Mouse (Mus musculus): ENCODE results near the gene Fis1.
"Not testable (repeated sequence)": the region's sequence is repeated elsewhere in the genome, so short reads cannot be mapped to it uniquely, and the experiment has no call there.

Gene Fis1

DNA sequence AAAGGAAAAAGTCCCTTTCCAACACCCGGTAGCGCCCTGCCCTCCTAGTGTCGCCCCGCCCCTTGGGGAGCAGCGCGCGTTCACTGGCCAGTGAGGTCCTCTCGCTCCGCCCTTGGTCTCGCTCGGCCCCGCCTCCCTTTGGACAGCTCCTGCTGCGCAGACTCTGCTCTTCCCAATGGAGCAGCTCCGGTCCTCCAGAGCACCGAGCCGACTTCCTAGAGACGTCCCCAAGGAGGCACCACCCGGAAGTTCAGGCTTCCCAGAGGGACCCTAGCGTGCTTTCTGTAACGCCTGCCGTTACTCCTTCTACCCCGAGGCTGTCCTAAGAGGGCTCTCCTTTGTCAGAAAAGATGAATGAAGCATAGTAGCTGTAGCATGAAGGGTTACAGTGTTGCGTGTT, at the start of gene Fis1:
Fis1 (plus strand) TSS at position 261 of the 400 bp plus-strand sequence.
- peak; percentile 80 to 86 for DNase-seq (ENCODE audit: low spot score in 2 of 2)

DNA sequence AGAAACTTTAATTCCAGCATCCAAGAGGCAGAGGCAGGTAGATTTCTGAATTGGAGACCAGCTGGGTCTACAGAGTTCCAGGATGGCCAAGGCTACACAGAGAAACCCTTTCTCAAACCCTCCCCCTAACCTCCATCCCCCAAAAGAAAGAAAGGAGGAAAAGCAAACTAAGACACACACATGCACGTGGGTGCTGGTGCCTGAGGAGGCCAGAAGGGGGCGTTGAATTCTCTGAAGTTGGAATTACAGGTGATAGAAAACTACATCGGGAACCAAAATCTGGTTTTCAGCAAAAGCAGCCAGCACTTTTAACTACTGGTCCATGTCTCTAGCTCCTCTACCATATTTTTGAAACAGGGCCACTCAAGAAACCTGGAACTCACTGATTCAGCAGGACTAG, 48.5 kb upstream of the Fis1 start:
- DNase-seq (ENCODE audit: low spot score in 2 of 2): no peak

DNA sequence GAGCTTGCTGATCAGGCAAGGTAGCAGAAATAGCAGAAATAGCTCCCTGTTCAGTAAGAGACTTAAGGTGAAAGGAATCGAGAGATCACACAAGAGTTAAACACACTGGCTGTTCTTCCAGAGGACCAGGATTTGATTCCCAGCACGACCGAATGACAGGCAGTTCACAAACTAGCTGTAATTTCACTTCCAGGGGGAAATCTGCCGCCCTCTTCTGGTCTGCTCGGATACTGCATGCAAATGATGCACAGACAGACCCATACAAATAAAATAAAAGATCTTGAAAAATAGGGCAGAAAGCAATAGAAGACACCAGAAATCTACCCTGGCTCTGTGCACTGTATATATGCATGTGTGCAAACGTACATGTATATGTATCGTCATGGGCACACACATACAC, 47.4 kb upstream of the Fis1 start:
- peak; percentile 16 to 20 for DNase-seq (ENCODE audit: low spot score in 2 of 2)

DNA sequence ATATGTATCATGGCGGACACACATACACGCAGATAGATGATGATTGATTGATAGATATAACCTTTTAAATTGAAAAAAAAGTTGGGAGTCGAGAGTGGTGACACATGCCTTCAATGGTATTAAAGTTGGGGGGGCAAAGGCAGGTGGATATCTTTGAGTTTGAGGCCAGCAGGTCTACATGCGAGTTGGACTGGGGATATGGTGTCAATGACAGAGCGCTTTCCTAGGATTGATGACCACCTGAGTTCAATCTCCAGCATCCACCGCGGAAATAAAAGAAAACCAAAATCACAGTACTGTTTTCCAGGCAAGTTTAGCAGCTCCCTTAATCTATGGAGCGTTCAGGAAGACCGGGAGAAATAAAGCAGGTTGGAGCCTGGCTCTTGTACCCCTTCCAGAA, 45.5 kb upstream of the Fis1 start:
- no peak for DNase-seq (ENCODE audit: low spot score in 2 of 2)

DNA sequence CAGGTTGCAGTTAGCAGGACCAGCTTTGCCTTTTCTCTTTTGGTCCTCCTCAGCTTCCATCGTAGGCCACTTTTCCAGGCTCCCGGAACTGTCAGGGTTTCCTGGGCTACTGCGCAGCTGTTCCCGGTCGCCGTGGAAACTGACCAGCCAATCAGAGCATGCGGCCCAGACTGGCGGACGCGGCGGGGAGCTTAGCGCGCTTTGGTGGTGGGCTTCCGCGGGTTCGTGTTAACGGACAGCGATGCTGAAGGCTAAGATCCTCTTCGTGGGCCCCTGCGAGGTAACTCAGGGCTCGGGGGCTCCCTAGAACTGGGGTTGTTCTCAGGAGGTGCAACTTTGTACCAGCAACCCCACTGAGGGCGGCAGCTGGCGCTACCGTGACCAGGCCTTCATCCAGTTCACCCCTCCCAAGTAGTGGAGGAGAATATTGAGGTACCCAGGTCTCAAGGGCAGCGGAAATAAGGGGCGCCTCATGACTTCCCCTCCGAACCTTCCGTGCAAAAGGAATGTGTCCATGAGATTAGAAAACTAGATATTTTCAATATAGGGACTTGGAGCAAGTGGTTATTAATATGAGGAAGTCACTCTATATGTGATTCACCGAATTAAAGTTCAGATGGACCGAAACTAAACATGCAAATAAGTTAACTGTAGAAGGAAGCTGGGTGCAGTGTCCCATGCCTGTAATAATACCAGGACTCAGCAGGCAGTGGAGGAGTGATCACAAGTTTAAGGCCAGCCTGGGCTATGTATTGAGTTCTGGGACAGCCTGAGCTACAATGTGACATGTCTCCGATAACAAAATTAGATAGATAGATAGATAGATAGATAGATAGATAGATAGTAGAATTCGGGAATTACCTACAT, 44.9 kb upstream of the Fis1 start, which contains the start of gene Ift22:
Ift22 (plus strand) TSS at position 160 of the 867 bp plus-strand sequence.
- peak; percentile 82 to 83 for DNase-seq (ENCODE audit: low spot score in 2 of 2)

DNA sequence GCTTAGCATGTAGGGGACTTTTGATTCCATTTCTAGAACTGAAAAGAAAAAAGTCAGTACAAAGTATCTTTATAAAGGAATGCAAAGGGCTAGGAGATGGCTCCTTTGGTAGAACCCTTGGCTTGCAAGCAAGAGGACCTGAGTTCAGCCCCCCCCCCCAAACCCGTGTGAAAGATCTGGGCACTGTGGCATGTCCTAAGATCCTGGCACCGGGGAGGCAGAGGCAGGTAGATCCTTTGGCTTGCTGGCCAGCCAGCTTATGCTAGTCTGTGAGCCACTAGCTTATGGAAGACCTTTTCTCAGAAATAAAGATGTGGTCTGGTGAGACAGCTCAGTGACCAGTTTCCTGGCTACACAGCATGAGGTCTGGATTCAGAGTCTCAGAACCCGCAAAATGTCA, 38.9 kb upstream of the Fis1 start:
- DNase-seq (ENCODE audit: low spot score in 2 of 2): no peak

DNA sequence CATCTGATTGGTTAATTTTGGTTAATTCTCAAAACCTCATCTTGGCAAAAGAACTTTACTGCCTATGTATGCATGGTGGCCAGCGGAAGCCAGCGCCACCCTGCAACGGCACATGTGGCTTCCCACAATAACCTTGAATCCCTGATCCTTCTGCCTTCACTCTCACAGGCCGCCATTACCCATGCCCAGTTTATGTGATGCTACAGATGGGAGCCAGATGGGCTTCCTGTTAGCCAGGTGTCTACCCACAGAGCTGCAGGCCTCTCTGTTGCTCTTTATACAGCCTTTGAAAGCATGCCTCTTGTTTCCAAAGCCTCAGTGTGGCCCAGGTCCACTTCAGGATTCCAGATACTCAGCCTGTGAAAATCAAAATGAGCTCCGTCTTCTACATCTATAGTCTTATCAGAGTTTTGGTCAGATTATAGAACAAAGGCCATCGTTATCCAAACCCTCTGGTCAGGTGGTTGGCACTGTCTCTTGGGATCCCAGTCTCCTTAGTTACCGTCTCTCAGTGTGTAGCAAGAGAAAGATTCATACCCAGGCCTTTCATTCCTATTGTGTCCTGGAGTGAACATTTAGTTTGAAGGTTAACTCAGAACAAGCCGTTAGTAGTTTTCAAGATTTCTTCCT, 35.3 kb upstream of the Fis1 start:
- no peak for DNase-seq (ENCODE audit: low spot score in 2 of 2)

DNA sequence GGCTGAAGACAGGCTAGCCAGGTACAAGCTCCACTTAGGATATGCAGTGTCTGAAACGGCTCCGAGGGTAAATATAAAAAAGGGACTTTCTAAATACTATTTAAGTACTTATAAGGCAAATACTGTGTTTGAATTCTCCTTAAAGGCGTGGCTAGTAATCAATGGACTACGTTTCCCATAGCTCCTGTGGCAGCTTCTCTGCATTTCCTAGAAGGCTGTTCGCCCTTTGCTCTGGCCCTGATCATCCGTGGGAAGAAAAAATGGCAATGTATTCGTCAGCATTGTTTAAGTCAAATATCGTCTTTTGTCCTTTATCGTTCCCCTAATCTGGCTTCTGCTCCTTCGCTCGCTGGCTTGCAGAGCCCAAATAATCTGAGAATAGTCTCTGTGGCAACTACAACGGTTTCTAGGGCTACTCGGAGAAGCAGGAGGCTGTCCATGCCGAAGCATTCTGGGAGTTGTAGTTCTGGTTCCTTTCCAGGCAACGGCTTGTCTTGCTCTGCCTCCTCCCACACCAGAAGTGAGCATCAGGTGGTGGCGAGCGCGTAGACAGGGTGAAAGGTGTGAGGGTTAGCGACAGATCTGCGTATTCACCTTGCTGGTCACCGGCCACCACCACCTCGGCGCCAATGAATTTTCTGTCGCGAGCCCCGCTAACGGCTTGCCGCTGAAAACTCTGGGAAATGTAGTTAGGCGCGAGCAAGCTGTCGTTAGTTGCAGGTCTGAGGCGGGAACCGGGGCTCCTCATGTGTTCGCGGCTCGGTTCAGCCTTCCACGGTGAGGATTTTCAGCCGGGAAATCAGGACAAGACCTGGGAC, 34.2 kb upstream of the Fis1 start:
- DNase-seq (ENCODE audit: low spot score in 2 of 2): peak; percentile 80 to 81

DNA sequence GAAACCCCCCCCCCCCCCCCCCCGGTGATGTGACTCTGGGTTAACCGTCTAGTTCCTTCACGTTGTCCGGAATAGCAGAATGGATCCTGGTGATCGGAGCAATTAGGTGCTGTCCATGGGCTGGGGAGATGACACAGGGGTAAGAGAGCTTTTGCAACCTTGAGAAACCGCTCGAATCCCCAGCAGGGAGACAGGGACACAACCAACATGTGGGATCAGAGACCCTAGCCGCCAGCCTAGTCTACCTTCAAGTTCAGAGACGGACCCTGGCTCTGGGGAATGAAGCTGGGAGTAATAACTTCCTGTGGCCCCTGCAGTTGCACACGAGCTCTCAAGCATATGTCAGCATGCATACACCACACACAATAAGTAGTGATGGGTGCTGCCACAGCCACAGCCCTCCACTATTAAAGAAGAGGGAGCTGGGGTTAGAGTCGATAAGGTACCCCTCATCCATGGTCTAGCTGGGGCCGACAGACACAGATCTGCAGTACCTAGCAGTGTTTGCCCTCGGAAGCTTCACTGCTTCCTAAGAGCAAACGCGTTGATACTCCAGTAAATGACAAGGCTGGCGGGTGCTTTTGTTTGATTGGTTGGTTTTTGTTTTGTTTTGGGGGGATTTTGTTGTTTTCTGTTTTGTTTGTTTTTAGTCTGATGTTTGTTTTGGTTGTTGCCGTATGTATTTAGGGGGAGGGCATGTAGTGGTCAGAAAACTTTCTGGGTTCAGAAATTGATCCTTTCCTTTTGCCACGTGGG, 33.4 kb upstream of the Fis1 start:
- peak in 1 of 2 experiments; percentile 8 for DNase-seq (ENCODE audit: low spot score in 2 of 2)

DNA sequence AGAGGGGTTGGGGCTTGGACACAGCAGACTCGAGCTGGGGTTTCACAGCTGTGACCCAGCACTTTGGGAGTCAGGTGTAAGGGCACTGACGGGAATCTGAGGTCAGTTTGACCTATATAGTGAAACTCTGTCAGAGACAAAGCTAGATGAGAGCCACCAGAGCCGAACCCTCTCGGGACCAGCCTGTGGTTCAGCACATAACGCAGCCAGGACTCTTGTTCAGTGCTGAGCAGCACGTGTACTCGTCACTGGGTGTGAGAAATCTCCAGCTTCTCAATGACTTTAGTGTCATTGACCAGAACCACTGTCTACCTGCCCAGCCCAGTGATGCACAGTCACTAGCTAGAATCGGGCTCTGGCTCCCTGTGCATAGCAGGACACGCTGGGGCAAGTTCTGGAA, 30.2 kb upstream of the Fis1 start:
- DNase-seq (ENCODE audit: low spot score in 2 of 2): no peak

DNA sequence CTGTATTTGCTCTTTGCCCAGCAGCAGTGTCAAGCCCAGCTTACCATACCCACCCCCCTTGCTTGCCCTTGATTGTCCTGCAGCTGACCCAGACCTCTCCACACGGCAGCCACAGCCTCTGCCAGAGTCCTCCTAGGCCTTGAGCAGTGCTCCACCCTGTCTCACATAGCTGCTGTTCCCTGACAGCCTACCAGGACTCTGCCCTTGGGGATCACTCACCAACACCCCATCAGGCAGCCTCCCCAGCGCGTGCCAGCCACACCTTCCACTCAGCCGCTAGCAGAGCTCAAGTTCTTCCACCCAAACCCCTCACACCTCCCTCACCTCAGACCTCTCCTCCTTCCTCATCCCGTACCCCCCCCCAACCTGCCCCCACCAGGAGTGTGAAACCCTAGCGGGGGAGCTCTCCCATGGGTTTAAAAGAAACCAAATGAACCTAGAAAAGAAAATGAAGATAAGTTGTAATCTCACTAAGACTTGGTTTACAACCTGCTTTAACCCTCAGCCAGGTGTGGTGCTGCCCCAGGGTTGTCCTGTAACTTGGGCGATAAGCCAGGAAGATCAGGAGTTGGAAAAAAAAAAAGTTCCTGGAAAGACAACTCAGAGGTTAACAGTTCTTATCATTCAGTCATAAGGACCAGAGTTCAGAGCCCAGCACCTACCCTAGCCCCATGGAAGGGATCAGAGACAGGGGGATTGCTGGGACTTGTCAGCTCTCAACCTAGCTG, 29.2 kb upstream of the Fis1 start:
- DNase-seq (ENCODE audit: low spot score in 2 of 2): no peak

DNA sequence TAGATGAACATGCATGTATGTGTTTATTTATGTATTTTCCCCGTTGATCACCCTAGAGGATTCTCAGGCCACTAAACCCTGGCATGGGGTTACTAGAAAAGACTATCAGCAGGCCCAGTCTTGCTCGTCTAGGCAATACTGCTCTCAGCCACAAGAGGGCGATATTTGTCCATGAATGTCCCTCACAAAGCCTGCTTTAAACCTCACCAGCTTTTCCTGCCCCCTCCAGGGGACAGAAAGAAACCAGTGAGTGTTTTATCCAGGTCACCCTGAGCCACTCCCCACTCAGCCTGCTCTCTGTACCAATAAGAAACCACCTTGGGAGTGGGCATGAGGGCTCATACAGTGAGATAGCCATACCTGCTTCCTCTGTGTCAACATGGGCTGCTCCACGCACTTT, 24.0 kb upstream of the Fis1 start:
- peak; percentile 60 to 68 for DNase-seq (ENCODE audit: low spot score in 2 of 2)

DNA sequence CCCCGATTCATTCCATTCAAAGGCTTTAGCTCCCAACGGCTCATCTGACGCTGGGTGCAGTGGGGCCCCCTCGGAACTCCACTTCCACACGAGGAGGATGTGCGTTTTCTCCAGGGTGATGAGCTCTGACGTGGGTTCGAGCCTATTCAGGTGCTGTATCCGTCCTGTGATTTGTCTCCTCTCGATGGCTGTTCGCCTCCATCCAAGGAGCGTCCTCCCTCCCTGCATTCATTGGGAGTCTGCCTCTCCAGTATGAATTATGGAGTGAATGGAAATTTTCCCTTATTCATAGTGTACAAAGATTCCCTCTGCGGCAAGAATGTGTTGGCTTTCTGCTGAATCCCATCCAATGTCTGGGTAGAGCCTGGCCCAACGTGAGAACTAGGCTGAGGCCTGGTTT, 21.2 kb upstream of the Fis1 start:
- DNase-seq (ENCODE audit: low spot score in 2 of 2): no peak

DNA sequence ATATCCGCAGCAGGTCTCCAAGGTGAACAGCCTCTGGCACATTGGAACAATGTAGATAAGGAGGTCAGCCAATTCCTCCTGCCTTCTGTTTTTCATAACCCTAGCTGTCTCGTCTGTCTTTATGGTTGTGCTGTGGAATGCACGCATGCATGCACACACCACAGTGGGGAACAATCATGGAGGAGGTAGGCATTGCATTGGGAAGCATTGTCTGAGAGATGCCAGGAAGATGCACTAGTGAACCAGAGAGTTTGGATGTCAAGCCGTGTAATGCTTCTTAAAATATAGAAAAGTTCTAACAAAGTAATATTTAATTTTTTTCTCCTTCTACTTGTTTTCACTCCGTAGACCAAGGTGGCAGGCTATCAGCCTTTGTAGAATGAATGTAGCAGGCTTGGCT, 20.1 kb upstream of the Fis1 start:
- DNase-seq (ENCODE audit: low spot score in 2 of 2): no peak

DNA sequence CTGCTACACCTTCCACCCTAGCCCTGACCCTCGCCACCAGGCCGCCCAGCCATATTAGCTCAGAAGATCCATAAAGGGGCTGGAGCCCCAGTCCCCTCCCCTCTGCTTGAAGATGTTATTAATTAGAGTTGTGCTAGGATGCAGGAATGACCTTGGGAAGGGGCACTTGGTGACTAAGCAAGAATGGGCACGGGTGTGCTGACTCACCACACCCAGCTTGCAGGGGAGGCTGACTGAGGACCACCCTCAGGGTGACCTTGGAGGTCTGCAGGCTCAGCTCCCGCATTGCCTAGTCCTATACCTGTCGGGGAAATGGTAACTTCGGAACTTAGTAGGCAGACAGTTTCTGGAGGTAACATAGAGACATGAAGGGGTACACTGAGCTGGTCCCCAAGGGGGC, 19.1 kb upstream of the Fis1 start:
- DNase-seq (ENCODE audit: low spot score in 2 of 2): no peak

DNA sequence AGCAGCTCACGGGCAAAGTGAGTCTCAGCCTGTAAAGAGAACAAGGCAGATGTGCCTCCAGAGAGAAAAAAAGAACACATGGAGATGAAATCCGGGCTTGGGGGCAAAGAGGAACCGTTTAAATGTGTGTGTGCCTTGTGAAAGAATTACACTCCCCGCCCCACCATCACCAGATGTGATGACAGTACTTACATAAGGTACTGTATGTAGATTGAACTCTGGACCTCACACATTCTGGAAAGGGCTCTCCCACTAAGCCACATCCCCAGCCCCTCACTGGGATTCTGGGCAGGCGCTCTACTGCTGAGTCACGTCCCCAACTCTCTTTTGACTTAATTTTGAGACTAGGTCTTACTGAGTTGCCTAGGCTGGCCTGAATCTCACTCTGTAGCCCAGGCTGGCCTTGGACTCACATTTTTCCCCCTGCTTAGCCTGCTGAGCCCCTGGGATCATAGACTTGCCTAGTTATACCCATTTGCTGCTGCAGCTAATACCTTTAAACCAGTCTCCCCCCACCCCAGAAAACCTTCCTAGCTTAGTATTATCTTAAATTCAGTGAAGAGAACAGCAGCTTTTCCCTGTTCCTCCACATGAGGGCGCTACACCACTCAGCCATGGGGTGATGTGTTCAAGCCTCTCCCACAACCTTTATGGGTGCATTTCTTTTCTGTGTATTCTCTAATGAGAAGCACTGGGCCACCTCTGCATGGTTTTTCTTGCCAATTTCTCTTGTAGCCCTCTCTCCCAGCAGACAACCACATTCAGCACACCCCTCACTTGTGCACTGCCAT, 17.0 kb upstream of the Fis1 start:
- no peak for DNase-seq (ENCODE audit: low spot score in 2 of 2)

DNA sequence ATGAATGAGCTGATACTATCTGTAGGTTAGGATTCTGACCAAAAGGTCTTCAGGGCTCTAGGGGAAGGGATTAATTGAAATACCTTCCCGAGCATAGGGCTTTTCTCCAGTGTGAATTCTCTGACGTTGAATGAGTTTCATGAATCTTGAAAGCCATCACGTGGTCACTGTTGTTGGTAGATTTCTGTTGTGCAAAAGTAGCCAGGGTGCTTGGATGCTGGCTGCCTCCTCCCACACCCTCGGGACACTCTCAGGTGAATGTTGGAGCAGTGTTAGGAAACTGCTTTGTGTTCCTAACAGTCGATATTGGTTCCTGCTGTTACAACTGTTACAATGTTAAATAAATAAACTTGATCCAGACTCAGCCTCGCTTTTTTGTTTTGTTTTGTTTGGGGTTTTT, 16.3 kb upstream of the Fis1 start:
- DNase-seq (ENCODE audit: low spot score in 2 of 2): no peak

DNA sequence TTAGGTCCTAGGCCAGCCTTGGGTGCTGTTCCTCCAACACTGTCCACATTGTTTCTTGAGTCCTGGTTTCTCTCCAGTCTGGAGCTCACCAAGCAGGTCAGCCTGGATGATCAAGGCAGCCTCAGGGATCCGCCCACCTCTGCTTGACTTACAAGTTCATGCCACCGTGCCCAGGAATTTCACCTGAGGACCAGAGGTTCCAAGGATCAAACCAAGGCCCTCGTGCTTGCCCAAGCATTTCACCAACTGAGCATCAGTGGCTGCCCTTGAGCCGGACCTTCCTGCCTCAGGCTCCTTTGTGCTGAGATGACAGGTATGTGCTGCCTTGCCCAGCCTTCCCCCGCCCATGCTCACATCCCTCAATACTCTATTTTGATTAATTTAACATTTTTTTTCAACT, 15.5 kb upstream of the Fis1 start:
- no peak for DNase-seq (ENCODE audit: low spot score in 2 of 2)

DNA sequence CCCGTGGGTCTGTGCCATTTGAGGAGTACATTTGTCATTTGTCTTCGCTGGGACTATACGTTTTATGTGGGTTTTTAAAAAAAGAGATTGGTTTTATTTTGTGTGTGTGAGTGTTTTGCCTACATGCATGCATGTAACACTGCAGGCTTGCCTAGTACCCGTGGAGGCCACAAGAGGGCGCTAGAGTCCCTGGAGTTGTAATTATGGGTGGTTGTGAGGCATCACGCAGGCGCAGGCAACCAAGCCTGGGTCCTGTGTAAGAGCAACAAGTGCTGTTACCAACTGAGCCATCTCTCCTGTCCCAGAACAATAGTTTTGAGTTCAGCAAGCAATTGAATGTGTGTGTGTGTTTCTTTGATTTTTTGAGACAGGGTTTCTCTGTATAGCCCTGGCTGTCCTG, 13.8 kb upstream of the Fis1 start:
- no peak for DNase-seq (ENCODE audit: low spot score in 2 of 2)

DNA sequence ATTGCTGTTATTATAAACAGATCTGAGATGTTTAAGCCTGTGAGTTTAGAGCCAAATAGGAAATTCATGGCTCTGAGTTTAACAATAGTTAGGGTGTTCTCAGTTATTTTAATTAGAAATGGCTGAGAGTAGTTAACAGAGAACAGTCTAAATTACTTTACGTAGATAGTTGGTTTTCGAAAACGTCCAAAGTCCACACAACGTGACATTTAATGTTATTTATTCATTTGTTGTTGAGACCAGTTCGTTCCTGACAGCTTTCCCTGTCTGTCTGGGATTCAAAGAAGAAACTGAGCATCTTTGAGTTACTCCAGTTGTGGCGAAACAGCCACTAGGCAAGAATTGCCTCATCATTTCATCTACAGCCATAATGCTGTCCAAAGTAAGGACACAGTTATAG, 13.0 kb upstream of the Fis1 start:
- not testable (repeated sequence) for DNase-seq (ENCODE audit: low spot score in 2 of 2)
